ENCODE assay signal across 8 mouse cellular contexts in the genomic region with DNA sequence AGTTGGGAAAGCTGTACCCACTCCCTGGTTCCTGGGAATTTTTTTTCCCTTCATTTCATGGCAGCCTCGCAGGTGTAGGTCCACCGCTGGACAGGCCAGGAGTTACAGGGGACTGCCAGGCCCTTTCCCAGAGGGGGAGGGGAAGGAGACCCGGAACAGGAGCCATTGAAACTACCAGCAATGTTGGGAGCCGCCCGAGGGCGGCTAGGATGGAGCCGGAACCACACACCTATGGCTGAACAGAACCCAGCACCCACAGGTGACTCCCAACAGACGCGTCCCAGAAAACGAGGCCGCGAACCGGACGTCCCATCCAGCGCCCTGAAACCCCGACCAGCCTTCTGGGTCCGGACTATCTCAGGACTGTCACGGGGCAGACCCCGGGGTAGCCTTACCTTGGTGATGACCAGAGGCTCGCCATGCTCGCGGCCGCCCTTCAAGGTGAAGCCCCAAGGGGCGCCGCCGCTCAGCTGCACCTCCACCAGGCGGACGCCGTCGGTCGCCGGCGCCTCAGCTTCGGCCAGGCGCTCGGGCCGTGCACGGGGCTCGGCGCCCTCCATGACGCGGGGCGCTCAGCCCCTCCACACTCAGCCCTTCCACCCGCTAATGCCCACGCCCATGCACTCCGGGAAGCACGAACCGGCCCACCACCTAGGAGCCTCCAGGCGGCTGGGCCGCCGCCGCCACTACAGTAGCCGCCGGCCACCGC. TPM values are rescaled to one million over a fixed set of nuclear protein-coding genes. Genes with fewer than 3 reads are reported as not detected.
DNase-seq lines count a peak whose midpoint lies in the region; ATAC-seq and TF ChIP-seq lines count a peak whose summit lies in the region.

A gene (minus strand): TSS at position 575 of the 709 bp plus-strand sequence.

- DNase-seq in testis, postnatal 10 days (ENCODE audit: low spot score), result no peak
- DNase-seq in hindbrain, embryonic 11.5 days (ENCODE audit: low spot score), result no peak
- DNase-seq in left cerebral cortex, adult 8-10 months (ENCODE audit: low spot score in 2 of 2), result no peak
- DNase-seq in lung, postnatal 25 days (ENCODE audit: low spot score), result peak; percentile 17
- no peak for DNase-seq in thymus, adult 18-20 months
- DNase-seq in cerebellum, postnatal 36 days, result no peak

- H3K9ac ChIP-seq in embryonic facial prominence, embryonic 13.5 days, result peak within 1 kb of the TSS; percentile 74
- peak within 1 kb of the TSS; percentile 62 for H3K9ac ChIP-seq in hindbrain, embryonic 11.5 days (ENCODE audit: low read depth, low read length)

- H3K27me3 ChIP-seq in testis, adult 2 months (ENCODE audit: control insufficient read depth, insufficient read depth, low read length), result no peaks in the 10 kb centered on the region
- peaks cover 39% of the 10 kb centered on the region for H3K27me3 ChIP-seq in embryonic facial prominence, embryonic 13.5 days
- H3K27me3 ChIP-seq in hindbrain, embryonic 11.5 days (ENCODE audit: control insufficient read depth, insufficient read depth, low read length), result peaks cover 20% of the 10 kb centered on the region

- H3K27ac ChIP-seq in testis, adult 2 months (ENCODE audit: control insufficient read depth, insufficient read depth, low read depth, low read length), result peak within 1 kb of the TSS; percentile 21; the same call in 1 of the 2 replicates
- H3K27ac ChIP-seq in embryonic facial prominence, embryonic 13.5 days, result no peak within 1 kb of the TSS
- no peak within 1 kb of the TSS for H3K27ac ChIP-seq in hindbrain, embryonic 11.5 days (ENCODE audit: low read depth, low read length)

- TF ChIP-seq CTCF in testis, adult 2 months (IDR thresholded peaks at IDR 0.05; ENCODE audit: control insufficient read depth, insufficient read depth, insufficient replicate concordance, low read depth, low read length), result no peak

- no peak for TF ChIP-seq POLR2A in testis, adult 2 months (IDR thresholded peaks at IDR 0.05; ENCODE audit: control insufficient read depth, low read depth, low read length)

- no peaks in the 10 kb centered on the region for H3K36me3 ChIP-seq in testis, adult 2 months (ENCODE audit: control insufficient read depth, insufficient read depth, low read length)
- H3K36me3 ChIP-seq in embryonic facial prominence, embryonic 13.5 days, result no peaks in the 10 kb centered on the region
- H3K36me3 ChIP-seq in hindbrain, embryonic 11.5 days (ENCODE audit: control insufficient read depth, insufficient read depth, low read length), result no peaks in the 10 kb centered on the region

- peak; percentile 76 for ATAC-seq in embryonic facial prominence, embryonic 13.5 days (ENCODE audit: insufficient number of reproducible peaks, insufficient read depth, low FRiP score, low TSS enrichment, low read depth)
- peak; percentile 89 for ATAC-seq in hindbrain, embryonic 11.5 days (ENCODE audit: low FRiP score)

- WGBS in embryonic facial prominence, embryonic 13.5 days, result 22% methylated on average over 48 of the region's 55 CpGs
- WGBS in hindbrain, embryonic 11.5 days, result 8% methylated on average over 47 of the region's 55 CpGs

- no peaks in the 10 kb centered on the region for H3K9me3 ChIP-seq in embryonic facial prominence, embryonic 13.5 days
- no peaks in the 10 kb centered on the region for H3K9me3 ChIP-seq in hindbrain, embryonic 11.5 days (ENCODE audit: control insufficient read depth, low read length)

- H3K4me1 ChIP-seq in testis, adult 2 months (ENCODE audit: control insufficient read depth, insufficient read depth, low read length), result no peaks in the 10 kb centered on the region
- H3K4me1 ChIP-seq in embryonic facial prominence, embryonic 13.5 days, result no peaks in the 10 kb centered on the region
- H3K4me1 ChIP-seq in hindbrain, embryonic 11.5 days (replicated peaks; ENCODE audit: control insufficient read depth, insufficient read depth, low read length), result no peaks in the 10 kb centered on the region

- H3K4me2 ChIP-seq in embryonic facial prominence, embryonic 13.5 days, result peak within 1 kb of the TSS; percentile 62
- peak within 1 kb of the TSS; percentile 76 for H3K4me2 ChIP-seq in hindbrain, embryonic 11.5 days (replicated peaks; ENCODE audit: low read depth, low read length)

- peak within 1 kb of the TSS; percentile 85 for H3K4me3 ChIP-seq in testis, adult 2 months (ENCODE audit: control insufficient read depth, low read depth, low read length)
- H3K4me3 ChIP-seq in embryonic facial prominence, embryonic 13.5 days, result peak within 1 kb of the TSS; percentile 58
- H3K4me3 ChIP-seq in hindbrain, embryonic 11.5 days (ENCODE audit: low read depth, low read length), result peak within 1 kb of the TSS; percentile 51

RNA-seq across cellular contexts. Expression of the gene that starts here (rescaled TPM):
- 0.87 and 0.90 TPM in 2 replicates for polyA plus RNA-seq in testis, adult 2 months (2012; rRNA removed)
- polyA plus RNA-seq in embryonic facial prominence, embryonic 13.5 days (2015; fragmentation: Nextera tagmentation; extraction: Ambion mirVana), result 4.7 and 5.1 TPM in 2 replicates
- polyA plus RNA-seq in hindbrain, embryonic 11.5 days (2014; fragmentation: Nextera tagmentation; extraction: Ambion mirVana), result 14.3 and 14.4 TPM in 2 replicates
- 100 to 1,000 TPM in 1 of 4 experiments, 10 to 100 TPM in 3; 91.7 to 112 (median 97.9) TPM for total RNA-seq in left cerebral cortex, adult 8-10 months (2022)
